Mouse (Mus musculus): ENCODE results near the gene Usp4.
A peak's percentile ranks its signal among the peaks of the same experiment; 100 is the strongest.

DNA sequence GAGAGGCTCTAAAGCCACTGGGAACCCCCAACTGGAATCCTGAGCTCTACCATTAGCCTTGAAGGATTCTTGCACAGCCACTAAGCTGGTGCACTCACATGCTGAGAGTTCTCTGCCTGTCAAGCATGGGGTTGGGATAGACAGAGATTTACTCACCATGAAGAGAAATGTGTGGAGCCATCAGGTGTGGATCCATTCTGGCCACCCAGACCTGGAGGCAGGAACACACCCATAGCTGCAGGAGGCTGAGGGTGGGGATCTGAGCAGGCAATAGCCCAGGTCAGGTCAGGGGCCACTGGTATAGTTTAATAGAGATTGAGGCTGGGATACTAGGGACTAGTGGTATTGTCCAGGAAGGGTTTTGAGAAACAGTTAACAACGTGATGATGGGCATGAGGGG, 42.5 kb upstream of the Usp4 start:
- peak; percentile 58 for TF ChIP-seq POLR2A (IDR thresholded peaks at IDR 0.05; ENCODE audit: low read depth, low read length)
- TF ChIP-seq CTCF (IDR thresholded peaks at IDR 0.05; ENCODE audit: borderline replicate concordance, insufficient read depth, low read length), result no peak
